Mouse (Mus musculus): ENCODE measurements around the gene Vasp. TPM values are rescaled to one million over a fixed set of nuclear protein-coding genes. Genes with fewer than 3 reads are reported as not detected.

Gene Vasp
- polyA plus RNA-seq, 1 experiment from 2014 or later: 69.3 TPM

- Histone ChIP-seq H3K4me2 (replicated peaks) (peak overlapping the region; percentile 98), H3K36me3 (no peaks in the 10 kb centered on the region), H3K4me3 (peak overlapping the region; percentile 67), H3K27me3 (peaks cover 54% of the 10 kb centered on the region), H3K4me1 (peaks cover 20% of the 10 kb centered on the region), H3K27ac (no peak overlapping the region), H3K9ac (peak overlapping the region; percentile 49), H3K9me3 (no peaks in the 10 kb centered on the region)
- WGBS: under 1% methylated on average over 58 of the region's 58 CpGs
- peak; percentile 84 for ATAC-seq (ENCODE audit: insufficient number of reproducible peaks, insufficient read depth, low FRiP score, low TSS enrichment)
These were observed 37.0 kb upstream of the Vasp start for GRCm38 (mm10) chr7:19308454-19309277.

DNA sequence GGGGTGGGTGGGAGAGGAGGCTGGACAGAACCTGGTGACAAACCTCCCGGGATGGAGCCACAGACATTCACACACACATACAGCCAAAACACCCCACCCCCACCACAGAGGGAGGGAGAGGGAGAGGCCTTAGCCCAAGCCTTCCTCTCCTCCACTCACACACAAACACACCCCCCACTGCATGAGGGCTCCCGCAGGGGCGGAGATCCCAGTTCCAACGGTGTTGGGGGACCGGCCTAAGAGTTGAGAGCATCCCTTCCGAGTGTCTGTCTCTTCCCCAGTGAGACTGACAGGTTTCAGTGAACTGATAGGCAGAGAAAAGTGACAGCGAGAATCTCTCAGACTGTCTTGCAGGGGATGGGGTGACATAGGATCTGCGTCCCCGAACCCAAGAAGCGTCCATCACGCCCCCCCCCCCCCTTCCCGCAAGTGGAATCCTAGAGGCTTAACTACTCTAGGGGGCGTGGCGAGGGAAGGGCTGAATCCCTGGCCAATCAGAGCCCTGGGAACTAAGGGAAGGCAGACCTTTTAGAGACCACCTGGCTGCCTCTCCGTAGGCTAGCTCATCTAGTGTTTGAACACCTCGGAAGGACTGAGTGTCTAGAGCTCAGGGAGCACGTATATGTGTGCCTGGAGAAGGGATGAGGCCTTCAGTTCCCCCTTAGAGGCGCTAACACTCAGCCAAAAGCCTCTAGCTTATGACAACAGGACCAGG is 36.3 kb upstream of the Vasp start:
- Histone ChIP-seq H3K27me3 (peaks cover 56% of the 10 kb centered on the region), H3K4me1 (peaks cover 23% of the 10 kb centered on the region), H3K9ac (peak overlapping the region; percentile 37), H3K4me2 (replicated peaks) (peak overlapping the region; percentile 98), H3K36me3 (no peaks in the 10 kb centered on the region), H3K27ac (no peak overlapping the region), H3K4me3 (peak overlapping the region; percentile 67), H3K9me3 (no peaks in the 10 kb centered on the region)
- ATAC-seq (ENCODE audit: insufficient number of reproducible peaks, insufficient read depth, low FRiP score, low TSS enrichment): peak; percentile 61
- WGBS: 3% methylated on average over 18 of the region's 18 CpGs

DNA sequence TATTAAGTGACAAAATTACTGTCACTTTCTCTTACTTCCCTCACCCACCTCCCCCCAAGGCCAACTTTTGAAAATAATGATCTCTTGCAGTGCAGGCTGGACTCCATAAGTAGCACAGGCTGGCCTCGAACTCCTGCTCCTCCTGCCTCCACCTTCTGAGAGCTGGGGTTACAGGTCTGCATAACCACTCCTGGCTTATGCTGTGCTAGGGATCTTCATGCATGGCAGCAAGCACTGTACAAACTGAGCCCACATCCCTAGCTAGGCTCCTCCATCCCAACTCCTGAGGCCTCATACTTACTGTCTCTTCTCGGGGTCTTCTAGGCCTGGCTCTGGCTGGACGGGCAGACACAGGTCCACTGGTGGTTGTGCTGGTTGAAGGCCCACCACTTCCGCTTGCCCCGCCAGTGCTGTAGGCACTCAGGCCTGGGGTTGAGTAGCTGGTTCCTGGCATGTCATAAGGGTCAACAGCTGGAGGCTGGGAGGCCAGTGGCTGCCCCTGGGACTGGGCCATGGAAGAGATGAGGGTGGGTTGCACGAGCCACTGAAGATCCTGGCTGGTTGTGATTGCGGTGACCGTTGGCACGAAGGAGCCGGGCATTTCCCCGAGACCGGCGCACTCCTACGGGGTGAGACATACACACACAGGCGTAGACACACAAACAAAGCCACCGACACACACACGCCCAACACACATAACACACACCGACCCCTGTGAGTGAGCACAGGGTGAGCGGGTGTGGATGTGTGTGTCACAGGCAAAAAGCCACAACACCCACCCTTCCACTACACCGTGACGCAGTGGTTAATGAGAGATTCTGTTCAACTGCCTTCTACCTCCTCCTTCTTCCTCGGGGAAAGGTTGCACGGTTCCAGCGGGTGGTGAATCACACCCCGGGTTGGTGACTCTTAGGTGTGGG is 35.5 kb upstream of the Vasp start:
- Histone ChIP-seq H3K9me3 (no peaks in the 10 kb centered on the region), H3K9ac (0 out of 2 replicates have a peak overlapping the region, but pooled peaks have one; percentile 37), H3K36me3 (no peaks in the 10 kb centered on the region), H3K4me3 (peak overlapping the region; percentile 67; the same call in 1 of the 2 replicates), H3K4me2 (replicated peaks) (peak overlapping the region; percentile 98), H3K27me3 (peaks cover 63% of the 10 kb centered on the region), H3K4me1 (peaks cover 23% of the 10 kb centered on the region), H3K27ac (no peak overlapping the region)
- 64% methylated on average over 25 of the region's 25 CpGs for WGBS
- ATAC-seq (ENCODE audit: insufficient number of reproducible peaks, insufficient read depth, low FRiP score, low TSS enrichment): no peak

DNA sequence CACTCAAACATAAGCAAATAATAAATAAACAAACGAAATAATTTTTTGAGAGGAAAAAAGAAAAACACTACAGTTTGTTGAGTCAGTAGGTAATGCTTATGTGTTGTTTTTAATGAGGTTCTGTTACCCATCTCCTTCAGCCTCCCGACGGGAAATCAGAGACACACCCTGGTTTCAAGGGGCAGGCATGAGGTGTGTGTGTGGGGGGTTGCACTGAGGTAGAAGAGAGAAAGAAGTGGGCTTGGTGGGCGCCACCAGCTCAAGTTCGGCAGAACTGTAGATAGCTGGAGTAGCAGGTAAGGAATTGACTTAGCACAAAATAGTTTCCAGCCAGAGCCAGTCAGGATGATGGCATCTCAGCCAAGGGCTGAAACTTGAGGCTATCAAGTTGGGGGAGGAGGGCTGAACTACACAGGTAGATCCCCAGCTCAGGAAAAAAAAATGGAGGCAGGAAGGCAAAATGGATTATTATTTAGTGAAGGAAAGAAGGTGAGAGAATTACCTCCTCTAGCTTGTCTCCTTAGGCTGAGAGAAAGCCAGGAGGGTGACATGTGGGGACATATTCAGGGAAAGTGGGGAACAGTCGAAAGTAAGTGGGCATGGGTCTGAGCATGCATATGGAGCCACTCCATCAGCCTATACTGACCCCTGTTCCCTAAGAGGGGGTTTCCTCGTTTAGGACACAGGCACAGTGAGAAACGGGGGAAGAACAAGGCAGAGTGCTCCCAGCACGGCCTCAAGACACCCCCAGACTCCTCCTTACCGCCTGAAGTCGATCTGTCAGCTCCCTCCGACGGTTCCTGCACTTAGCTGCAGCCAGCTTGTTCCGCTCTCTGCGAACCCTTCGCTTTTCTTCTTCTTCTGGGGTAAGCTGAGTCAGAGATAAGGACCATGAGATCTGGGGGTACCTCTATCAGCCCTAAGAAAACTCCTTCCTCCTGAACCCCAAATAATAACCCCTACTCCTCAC is 34.5 kb upstream of the Vasp start:
- H3K36me3 ChIP-seq: no peaks in the 10 kb centered on the region
- no peak overlapping the region for H3K27ac ChIP-seq
- no peak overlapping the region for H3K4me3 ChIP-seq
- H3K4me1 ChIP-seq: peaks cover 27% of the 10 kb centered on the region
- no peak for ATAC-seq (ENCODE audit: insufficient number of reproducible peaks, insufficient read depth, low FRiP score, low TSS enrichment)
- WGBS: 47% methylated on average over 16 of the region's 16 CpGs
- no peak overlapping the region for H3K4me2 ChIP-seq (replicated peaks)
- no peaks in the 10 kb centered on the region for H3K9me3 ChIP-seq
- H3K27me3 ChIP-seq: peaks cover 66% of the 10 kb centered on the region
- H3K9ac ChIP-seq: no peak overlapping the region

- Histone ChIP-seq H3K36me3 (no peaks in the 10 kb centered on the region), H3K27me3 (peaks cover 66% of the 10 kb centered on the region), H3K4me2 (replicated peaks) (peak overlapping the region; percentile 45; the same call in 1 of the 2 replicates), H3K9me3 (no peaks in the 10 kb centered on the region), H3K4me3 (peak overlapping the region; percentile 31), H3K27ac (no peak overlapping the region), H3K9ac (no peak overlapping the region), H3K4me1 (peaks cover 26% of the 10 kb centered on the region)
- 9% methylated on average over 6 of the region's 6 CpGs for WGBS
- no peak for ATAC-seq (ENCODE audit: insufficient number of reproducible peaks, insufficient read depth, low FRiP score, low TSS enrichment)
These were observed 33.8 kb upstream of the Vasp start for GRCm38 (mm10) chr7:19305413-19305735.

DNA sequence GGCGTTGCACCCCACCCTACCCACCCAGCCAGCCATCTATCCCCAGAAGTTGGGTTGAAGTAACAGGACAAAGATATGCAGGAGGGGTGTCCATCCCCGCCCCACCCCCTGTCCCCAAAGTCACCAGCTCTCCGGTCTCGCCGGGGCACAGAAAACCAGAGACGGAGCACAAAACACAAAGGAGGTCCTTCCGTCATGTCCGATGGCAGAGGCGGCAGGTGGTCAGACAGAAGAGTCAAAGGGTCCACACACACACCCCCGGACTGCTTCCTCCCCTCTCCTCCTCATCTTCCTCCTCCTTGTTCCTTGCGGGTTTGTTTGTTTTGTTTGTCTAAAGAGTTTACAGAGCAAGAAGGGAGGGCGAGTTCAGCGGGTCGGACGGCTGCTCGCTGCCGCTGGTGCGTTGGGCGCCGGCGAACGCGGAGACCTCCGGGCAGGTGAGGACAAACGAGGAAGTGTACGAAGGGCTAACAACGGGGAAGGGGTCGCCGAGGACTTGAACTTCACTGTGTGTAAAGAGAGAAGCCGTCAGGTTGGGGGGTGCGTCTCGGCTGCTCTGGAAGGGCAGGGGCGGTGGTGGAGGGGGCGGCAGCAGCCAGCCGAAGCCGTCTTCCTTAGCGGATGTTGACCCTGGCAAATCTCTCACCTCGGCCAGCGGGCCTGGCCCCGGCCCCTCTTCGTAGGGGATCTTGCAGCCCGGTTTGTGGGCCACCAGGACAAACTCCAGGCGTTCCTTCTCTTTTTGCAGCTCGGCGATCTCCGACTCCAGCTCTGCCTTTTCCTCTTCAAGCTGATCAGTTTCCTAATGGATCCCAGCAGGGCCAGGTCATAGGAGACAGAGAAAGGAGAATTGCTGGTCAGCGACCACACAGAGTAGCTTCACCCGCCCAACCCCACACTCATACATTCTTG is 33.1 kb upstream of the Vasp start:
- Histone ChIP-seq H3K9ac (no peak overlapping the region), H3K4me1 (peaks cover 27% of the 10 kb centered on the region)
- 2% methylated on average over 48 of the region's 48 CpGs for WGBS

DNA sequence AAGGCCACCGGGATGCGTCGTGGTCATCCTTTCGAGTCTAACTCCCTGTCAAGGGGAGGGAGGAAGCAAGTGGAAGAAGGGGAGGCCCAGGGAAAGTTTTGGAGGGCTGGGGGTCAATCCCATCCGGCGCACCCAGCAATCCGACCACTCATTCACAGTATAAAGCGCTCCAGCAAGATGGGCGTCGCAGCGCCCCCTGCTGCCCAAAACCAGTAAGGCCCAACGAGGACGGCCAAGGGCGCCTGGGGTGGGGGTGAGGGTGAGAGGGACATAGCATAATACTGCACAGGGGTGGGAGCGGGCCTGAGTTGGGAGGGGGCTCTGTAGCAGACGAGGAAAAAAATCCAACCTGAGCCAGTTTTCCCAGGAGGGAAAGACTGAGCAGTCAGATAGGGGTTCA is 32.2 kb upstream of the Vasp start:
- no peaks in the 10 kb centered on the region for H3K9me3 ChIP-seq
- H3K4me1 ChIP-seq: peaks cover 21% of the 10 kb centered on the region
- no peak overlapping the region for H3K27ac ChIP-seq
- H3K9ac ChIP-seq: 0 out of 2 replicates have a peak overlapping the region, but pooled peaks have one; percentile 1
- peaks cover 60% of the 10 kb centered on the region for H3K27me3 ChIP-seq
- 1% methylated on average over 16 of the region's 16 CpGs for WGBS
- peak overlapping the region; percentile 31 for H3K4me3 ChIP-seq
- no peak for ATAC-seq (ENCODE audit: insufficient number of reproducible peaks, insufficient read depth, low FRiP score, low TSS enrichment)
- H3K36me3 ChIP-seq: no peaks in the 10 kb centered on the region
- peak overlapping the region; percentile 45 for H3K4me2 ChIP-seq (replicated peaks)

More for the DNA sequence above, 33.1 kb upstream of the Vasp start:
- Histone ChIP-seq H3K36me3 (no peaks in the 10 kb centered on the region), H3K27me3 (peaks cover 66% of the 10 kb centered on the region), H3K9me3 (no peaks in the 10 kb centered on the region), H3K4me2 (replicated peaks) (peak overlapping the region; percentile 45), H3K4me3 (peak overlapping the region; percentile 31), H3K27ac (no peak overlapping the region)
- ATAC-seq (ENCODE audit: insufficient number of reproducible peaks, insufficient read depth, low FRiP score, low TSS enrichment): no peak

GRCm38 (mm10) chr7:19303046-19303305 is 31.4 kb upstream of the Vasp start:
- 75% methylated on average over 12 of the region's 12 CpGs for WGBS

GRCm38 (mm10) chr7:19302264-19303045 is 30.8 kb upstream of the Vasp start:
- peak overlapping the region; percentile 23; the same call in 1 of the 2 replicates for H3K4me3 ChIP-seq
- H3K4me1 ChIP-seq: peaks cover 15% of the 10 kb centered on the region
- 49% methylated on average over 13 of the region's 13 CpGs for WGBS
- H3K27ac ChIP-seq: no peak overlapping the region
- no peaks in the 10 kb centered on the region for H3K36me3 ChIP-seq
- H3K4me2 ChIP-seq (replicated peaks): 0 out of 2 replicates have a peak overlapping the region, but pooled peaks have one; percentile 43
- ATAC-seq (ENCODE audit: insufficient number of reproducible peaks, insufficient read depth, low FRiP score, low TSS enrichment): no peak
- 0 out of 2 replicates have a peak overlapping the region, but pooled peaks have one; percentile 19 for H3K9ac ChIP-seq
- H3K27me3 ChIP-seq: peaks cover 60% of the 10 kb centered on the region
- H3K9me3 ChIP-seq: no peaks in the 10 kb centered on the region

More at GRCm38 (mm10) chr7:19303046-19303305, 31.4 kb upstream of the Vasp start:
- H3K4me3 ChIP-seq: no peak overlapping the region
- no peak overlapping the region for H3K27ac ChIP-seq
- no peaks in the 10 kb centered on the region for H3K36me3 ChIP-seq
- peaks cover 20% of the 10 kb centered on the region for H3K4me1 ChIP-seq
- no peak overlapping the region for H3K4me2 ChIP-seq (replicated peaks)
- ATAC-seq (ENCODE audit: insufficient number of reproducible peaks, insufficient read depth, low FRiP score, low TSS enrichment): no peak
- H3K9ac ChIP-seq: no peak overlapping the region
- no peaks in the 10 kb centered on the region for H3K9me3 ChIP-seq
- H3K27me3 ChIP-seq: peaks cover 60% of the 10 kb centered on the region
